Mouse (Mus musculus) spleen, embryonic (tissue): ENCODE results near the gene Clcnka.

Experiments used
- CTCF ChIA-PET: fragments of 350-600 bp; sonication (Branson Sonifier 250); formaldehyde crosslinking; loops from one replicate; lab custom pipeline; 2022; lab: Charles Lee

The Clcnka gene

GRCm38 (mm10) chr4:141387093-141387784 is 11.3 kb downstream of the Clcnka start:
- CTCF ChIA-PET: interaction anchor here (1.3 kb wide), 2 partner anchors 12 to 14 kb away, joined by 3 read pairs; no protein-coding TSS in a partner anchor

GRCm38 (mm10) chr4:141386150-141386549 is 12.4 kb downstream of the Clcnka start:
- CTCF ChIA-PET: no interaction called here

GRCm38 (mm10) chr4:141385275-141385674 is 13.2 kb downstream of the Clcnka start:
- CTCF ChIA-PET: interaction anchor here (0.5 kb wide), 1 partner anchor 10 kb away, joined by 3 read pairs; no protein-coding TSS in a partner anchor

GRCm38 (mm10) chr4:141382406-141382805 is 16.1 kb downstream of the Clcnka start:
- CTCF ChIA-PET: interaction anchor here (0.9 kb wide), 1 partner anchor 20 kb away, joined by 3 read pairs; no protein-coding TSS in a partner anchor

- CTCF ChIA-PET: no interaction called here
Measured at GRCm38 (mm10) chr4:141379674-141380073, 18.9 kb downstream of the Clcnka start.

- CTCF ChIA-PET: interaction anchor here (1.1 kb wide), 1 partner anchor 11 kb away, joined by 3 read pairs; no protein-coding TSS in a partner anchor
Measured at GRCm38 (mm10) chr4:141372426-141372825, 26.1 kb downstream of the Clcnka start.

GRCm38 (mm10) chr4:141367997-141368791 is 30.3 kb downstream of the Clcnka start, which contains the start of gene Fam131c:
TSS of gene Fam131c (plus strand) at chr4:141368220.
- CTCF ChIA-PET: interaction anchor here (0.6 to 0.7 kb wide), 3 partner anchors 26 to 233 kb away, joined by 3 to 4 read pairs (median 3); no protein-coding TSS in a partner anchor

- CTCF ChIA-PET: no interaction called here
Measured at GRCm38 (mm10) chr4:141365876-141366275, 32.6 kb downstream of the Clcnka start.

GRCm38 (mm10) chr4:141365126-141365525 is 33.4 kb downstream of the Clcnka start:
- CTCF ChIA-PET: interaction anchor here (0.6 to 0.7 kb wide), 3 partner anchors 20 to 299 kb away, joined by 3 to 9 read pairs (median 4); no protein-coding TSS in a partner anchor

GRCm38 (mm10) chr4:141362937-141363548 is 35.5 kb downstream of the Clcnka start:
- CTCF ChIA-PET: no interaction called here

- CTCF ChIA-PET: no interaction called here
Measured at GRCm38 (mm10) chr4:141360846-141361245, 37.7 kb downstream of the Clcnka start.

- CTCF ChIA-PET: no interaction called here
Measured at GRCm38 (mm10) chr4:141359222-141359621, 39.3 kb downstream of the Clcnka start.

GRCm38 (mm10) chr4:141357811-141358210 is 40.7 kb downstream of the Clcnka start:
- CTCF ChIA-PET: interaction anchor here (0.5 to 0.6 kb wide), 2 partner anchors 216 to 409 kb away, joined by 3 to 8 read pairs; no protein-coding TSS in a partner anchor

GRCm38 (mm10) chr4:141353868-141354267 is 44.7 kb downstream of the Clcnka start:
- CTCF ChIA-PET: interaction anchor here (0.6 kb wide), 1 partner anchor 62 kb away, joined by 3 read pairs; no protein-coding TSS in a partner anchor

- CTCF ChIA-PET: no interaction called here
Measured at GRCm38 (mm10) chr4:141352986-141353385, 45.5 kb downstream of the Clcnka start.

- CTCF ChIA-PET: no interaction called here
Measured at GRCm38 (mm10) chr4:141351972-141352371, 46.6 kb downstream of the Clcnka start.

GRCm38 (mm10) chr4:141350015-141350414 is 48.5 kb downstream of the Clcnka start:
- CTCF ChIA-PET: no interaction called here

- CTCF ChIA-PET: no interaction called here
Measured at GRCm38 (mm10) chr4:141348616-141349015, 49.9 kb downstream of the Clcnka start.

GRCm38 (mm10) chr4:141347365-141347797 is 51.1 kb downstream of the Clcnka start:
- CTCF ChIA-PET: no interaction called here

- CTCF ChIA-PET: no interaction called here
Measured at GRCm38 (mm10) chr4:141345219-141345618, 53.3 kb downstream of the Clcnka start.

- CTCF ChIA-PET: no interaction called here
Measured at GRCm38 (mm10) chr4:141343515-141343914, 55.0 kb downstream of the Clcnka start.
